Mouse (Mus musculus): ENCODE measurements at regions not wholly inside any gene's neighbourhood (a gene's known extent, or its start where the extent isn't known, plus 50 kb on each side); places are given as distances from the start of the nearest gene placed in this dataset.

GRCm38 (mm10) chr13:52416301-52416700 is 114.8 kb downstream of the Diras2 start:
- TF ChIP-seq CTCF (conservative IDR thresholded peaks at IDR 0.05; ENCODE audit: low read length) = no peak
- no peak for TF ChIP-seq NANOG (IDR thresholded peaks at IDR 0.05; ENCODE audit: borderline replicate concordance, low read length)

Data from E14TG2a.4 (cell line).